Mouse (Mus musculus) right cerebral cortex, postnatal 25 days (tissue): Measurements from ENCODE around the gene Epx.
"Not testable (repeated sequence)": the region's sequence is repeated elsewhere in the genome, so short reads cannot be mapped to it uniquely, and the experiment has no call there.

Experiments
- DNase-seq: peaks from one replicate; pipeline ENCODE4 v3.0.0; 2022

The Epx gene

GRCm38 (mm10) chr11:87875436-87875835 is at the start of gene Epx:
TSS of gene Epx (minus strand) at chr11:87875536.
- no peak for DNase-seq

GRCm38 (mm10) chr11:87920966-87921365 is 45.6 kb upstream of the Epx start, which contains the start of gene Olfr464:
TSS of gene Olfr464 (minus strand) at chr11:87920967.
- no peak for DNase-seq

GRCm38 (mm10) chr11:87920301-87920700 is 45.0 kb upstream of the Epx start:
- no peak for DNase-seq

- DNase-seq, result no peak
Observed at GRCm38 (mm10) chr11:87916005-87916404, 40.7 kb upstream of the Epx start.

GRCm38 (mm10) chr11:87904331-87904730 is 29.0 kb upstream of the Epx start:
- no peak for DNase-seq

- DNase-seq, result no peak
Observed at GRCm38 (mm10) chr11:87897287-87897686, 22.0 kb upstream of the Epx start, which contains the start of gene Olfr463. TSS of gene Olfr463 (minus strand) at chr11:87897387.

GRCm38 (mm10) chr11:87892168-87892567 is 16.8 kb upstream of the Epx start, which contains the start of gene Olfr462:
TSS of gene Olfr462 (minus strand) at chr11:87892268.
- no peak for DNase-seq

GRCm38 (mm10) chr11:87884856-87885255 is 9.5 kb upstream of the Epx start:
- no peak for DNase-seq

- no peak for DNase-seq
Observed at GRCm38 (mm10) chr11:87883493-87883892, 8.2 kb upstream of the Epx start.

GRCm38 (mm10) chr11:87881714-87882113 is 6.4 kb upstream of the Epx start:
- DNase-seq, result no peak

GRCm38 (mm10) chr11:87879826-87880225 is 4.5 kb upstream of the Epx start:
- DNase-seq, result no peak

- DNase-seq, result no peak
Observed at GRCm38 (mm10) chr11:87871766-87872165, 3.6 kb downstream of the Epx start.

- DNase-seq, result no peak
Observed at GRCm38 (mm10) chr11:87870096-87870495, 5.2 kb downstream of the Epx start.

GRCm38 (mm10) chr11:87866891-87867290 is 8.4 kb downstream of the Epx start:
- not testable (repeated sequence) for DNase-seq

- no peak for DNase-seq
Observed at GRCm38 (mm10) chr11:87862805-87863204, 12.5 kb downstream of the Epx start.

- no peak for DNase-seq
Observed at GRCm38 (mm10) chr11:87860426-87860825, 14.9 kb downstream of the Epx start.

- DNase-seq, result no peak
Observed at GRCm38 (mm10) chr11:87859273-87859672, 16.1 kb downstream of the Epx start.

- no peak for DNase-seq
Observed at GRCm38 (mm10) chr11:87854550-87854949, 20.8 kb downstream of the Epx start.

- DNase-seq, result peak; percentile 34
Observed at GRCm38 (mm10) chr11:87853597-87853954, 21.8 kb downstream of the Epx start.

- DNase-seq, result peak; percentile 92
Observed at GRCm38 (mm10) chr11:87852690-87853596, 22.4 kb downstream of the Epx start, which contains the start of gene Mks1. TSS of gene Mks1 (plus strand) at chr11:87853215.

GRCm38 (mm10) chr11:87847884-87848283 is 27.5 kb downstream of the Epx start:
- DNase-seq, result no peak

GRCm38 (mm10) chr11:87846968-87847600 is 28.3 kb downstream of the Epx start:
- DNase-seq, result no peak

GRCm38 (mm10) chr11:87841436-87841835 is 33.9 kb downstream of the Epx start:
- no peak for DNase-seq

- DNase-seq, result no peak
Observed at GRCm38 (mm10) chr11:87840676-87841075, 34.7 kb downstream of the Epx start.
